Mouse (Mus musculus) bone marrow, adult 2 months (tissue): ENCODE measurements around the gene Ugt1a5. TPM values are rescaled to one million over a fixed set of nuclear protein-coding genes. Genes with fewer than 3 reads are reported as not detected.

Source experiments
- H3K27ac ChIP-seq: fragments of 200-500 bp; 2 replicates; pipeline ENCODE4 v1.5.1; 2012; ENCODE audit warnings: low read depth, mild to moderate bottlenecking, control low read depth, inconsistent platforms, low read length; ENCODE audit not compliant: control insufficient read depth, poor library complexity, insufficient read depth
- H3K4me1 ChIP-seq: fragments of 200-500 bp; 2 replicates; pipeline ENCODE4 v1.6.1; 2011; ENCODE audit warnings: low read length; ENCODE audit not compliant: control insufficient read depth, insufficient read depth
- H3K4me3 ChIP-seq: fragments of 200-500 bp; replicated peaks from 2 replicates; pipeline ENCODE3; 2011; ENCODE audit warnings: mild to moderate bottlenecking, low read depth, low read length, control low read depth; ENCODE audit not compliant: control insufficient read depth
- CTCF ChIP-seq: fragments of 200-500 bp; IDR thresholded peaks from 2 replicates; pipeline ENCODE4 v1.5.1; 2011; ENCODE audit warnings: low read length, control low read depth; ENCODE audit not compliant: control insufficient read depth, insufficient read depth
- POLR2A ChIP-seq: fragments of 200-500 bp; IDR thresholded peaks from 2 replicates; pipeline ENCODE4 v1.6.1; 2011; ENCODE audit warnings: low read depth, mild to moderate bottlenecking, control low read depth, low read length, borderline replicate concordance; ENCODE audit not compliant: control insufficient read depth
- WGBS: fragments of 180-500 bp; shearing (Covaris S2); methylation state at CpG from one replicate; pipeline ENCODE4 v1.1.7; 2018; 5-methylcytosine and 5-hydroxymethylcytosine counted together
- polyA plus RNA-seq: library from polyadenylated mRNA; stranded (reverse); fragments of >200 nt; gene quantifications from 2 replicates; pipeline ENCODE4 v1.2.4, GENCODE M21; 2011; ENCODE audit warnings: low replicate concordance; ENCODE audit not compliant: missing spikeins, insufficient read depth, insufficient read length

The Ugt1a5 gene
- polyA plus RNA-seq, 1 experiment: 4.0 TPM

GRCm38 (mm10) chr1:88225741-88226140 lies 59.9 kb downstream of the Ugt1a5 start:
- no peak for TF ChIP-seq CTCF
- TF ChIP-seq POLR2A: no peak
- H3K4me3 ChIP-seq: no peak overlapping the region
- H3K27ac ChIP-seq: no peak overlapping the region

GRCm38 (mm10) chr1:88226670-88227379 lies 61.0 kb downstream of the Ugt1a5 start, which contains the start of gene Mroh2a:
Gene Mroh2a (plus strand): TSS chr1:88226986.
- TF ChIP-seq CTCF: no peak
- Histone ChIP-seq H3K27ac (no peak within 1 kb of the TSS), H3K4me3 (no peak within 1 kb of the TSS), H3K4me1 (no peaks in the 10 kb centered on the region; the same call in 1 of the 2 replicates)
- 44% methylated on average over 5 of the region's 5 CpGs for WGBS

More at GRCm38 (mm10) chr1:88225741-88226140, 59.9 kb downstream of the Ugt1a5 start:
- no peaks in the 10 kb centered on the region; the same call in 1 of the 2 replicates for H3K4me1 ChIP-seq

GRCm38 (mm10) chr1:88227482-88227881 lies 61.7 kb downstream of the Ugt1a5 start:
- 51% methylated on average over 2 of the region's 2 CpGs for WGBS
- no peak for TF ChIP-seq POLR2A
- TF ChIP-seq CTCF: no peak
- Histone ChIP-seq H3K27ac (no peak overlapping the region), H3K4me3 (no peak overlapping the region), H3K4me1 (no peaks in the 10 kb centered on the region; the same call in 1 of the 2 replicates)

- H3K4me1 ChIP-seq: no peaks in the 10 kb centered on the region; the same call in 1 of the 2 replicates
- no peak overlapping the region for H3K27ac ChIP-seq
- 66% methylated on average over 7 of the region's 7 CpGs for WGBS
- H3K4me3 ChIP-seq: no peak overlapping the region
- TF ChIP-seq POLR2A (no peak), CTCF (no peak)
Observed at GRCm38 (mm10) chr1:88228121-88228520, 62.3 kb downstream of the Ugt1a5 start.

- WGBS: 73% methylated on average over 3 of the region's 3 CpGs
- TF ChIP-seq CTCF: no peak
- Histone ChIP-seq H3K4me3 (no peak overlapping the region), H3K27ac (no peak overlapping the region), H3K4me1 (no peaks in the 10 kb centered on the region; the same call in 1 of the 2 replicates)
Observed at GRCm38 (mm10) chr1:88229566-88229965, 63.8 kb downstream of the Ugt1a5 start.

- no peaks in the 10 kb centered on the region; the same call in 1 of the 2 replicates for H3K4me1 ChIP-seq
- H3K4me3 ChIP-seq: no peak overlapping the region
- TF ChIP-seq CTCF: no peak
- TF ChIP-seq POLR2A: no peak
- no peak overlapping the region for H3K27ac ChIP-seq
- WGBS: 78% methylated on average over 5 of the region's 5 CpGs
Observed at GRCm38 (mm10) chr1:88229986-88230385, 64.2 kb downstream of the Ugt1a5 start.

GRCm38 (mm10) chr1:88230421-88230820 lies 64.6 kb downstream of the Ugt1a5 start:
- TF ChIP-seq CTCF (no peak), POLR2A (no peak)
- 70% methylated on average over 7 of the region's 7 CpGs for WGBS
- H3K4me1 ChIP-seq: no peaks in the 10 kb centered on the region; the same call in 1 of the 2 replicates
- H3K4me3 ChIP-seq: no peak overlapping the region
- no peak overlapping the region for H3K27ac ChIP-seq

GRCm38 (mm10) chr1:88230981-88231802 lies 65.4 kb downstream of the Ugt1a5 start:
- TF ChIP-seq CTCF (no peak), POLR2A (no peak)
- Histone ChIP-seq H3K4me3 (no peak overlapping the region), H3K4me1 (no peaks in the 10 kb centered on the region; the same call in 1 of the 2 replicates), H3K27ac (no peak overlapping the region)
- WGBS: 73% methylated on average over 6 of the region's 6 CpGs
